Mouse (Mus musculus) small intestine, adult 2 months (tissue): Measurements from ENCODE around the gene Peli2. TPM values are rescaled to one million over a fixed set of nuclear protein-coding genes. Genes with fewer than 3 reads are reported as not detected.

ENCODE experiments used
- H3K27ac ChIP-seq: fragments of 200-500 bp; 2 replicates; pipeline ENCODE4 v1.5.1; 2012; ENCODE audit warnings: low read depth, low read length, control low read depth, inconsistent platforms; ENCODE audit not compliant: insufficient read depth
- H3K27me3 ChIP-seq: fragments of 200-500 bp; 2 replicates; pipeline ENCODE4 v1.6.1; 2012; ENCODE audit warnings: mild to moderate bottlenecking, moderate library complexity, low read length, inconsistent platforms; ENCODE audit not compliant: control insufficient read depth, insufficient read depth
- H3K36me3 ChIP-seq: fragments of 200-500 bp; 2 replicates; pipeline ENCODE4 v1.6.1; 2012; ENCODE audit warnings: mild to moderate bottlenecking, low read length, control low read depth, inconsistent platforms; ENCODE audit not compliant: control insufficient read depth, insufficient read depth
- H3K4me1 ChIP-seq: fragments of 200-500 bp; 2 replicates; pipeline ENCODE4 v1.6.1; 2012; ENCODE audit warnings: low read length, inconsistent platforms, mixed read lengths; ENCODE audit not compliant: control insufficient read depth, insufficient read depth, insufficient read length
- H3K4me3 ChIP-seq: fragments of 200-500 bp; 2 replicates; pipeline ENCODE4 v1.5.1; 2012; ENCODE audit warnings: low read depth, mild to moderate bottlenecking, control low read depth, inconsistent platforms, low read length, moderate library complexity
- CTCF ChIP-seq: fragments of 200-500 bp; IDR thresholded peaks from 2 replicates; pipeline ENCODE4 v1.5.1; 2012; ENCODE audit warnings: low read depth, mild to moderate bottlenecking, control low read depth, inconsistent platforms, low read length, moderate library complexity, mixed read lengths; ENCODE audit not compliant: insufficient replicate concordance, insufficient read length; ENCODE audit errors: extremely low read depth
- POLR2A ChIP-seq: fragments of 200-500 bp; IDR thresholded peaks from 2 replicates; pipeline ENCODE4 v1.6.1; 2012; ENCODE audit warnings: low read depth, mild to moderate bottlenecking, control low read depth, inconsistent platforms, low read length, moderate library complexity
- WGBS: fragments of 180-500 bp; shearing (Covaris S2); methylation state at CpG from one replicate; pipeline ENCODE4 v1.1.7; 2018; 5-methylcytosine and 5-hydroxymethylcytosine counted together
- polyA plus RNA-seq: library from polyadenylated mRNA; depleted of rRNA; stranded (reverse); fragments of >200 nt; gene quantifications from 2 replicates; pipeline ENCODE4 v1.2.3, GENCODE M21; 2012

Gene Peli2
- polyA plus RNA-seq, 1 experiment, result 5.8 TPM

DNA sequence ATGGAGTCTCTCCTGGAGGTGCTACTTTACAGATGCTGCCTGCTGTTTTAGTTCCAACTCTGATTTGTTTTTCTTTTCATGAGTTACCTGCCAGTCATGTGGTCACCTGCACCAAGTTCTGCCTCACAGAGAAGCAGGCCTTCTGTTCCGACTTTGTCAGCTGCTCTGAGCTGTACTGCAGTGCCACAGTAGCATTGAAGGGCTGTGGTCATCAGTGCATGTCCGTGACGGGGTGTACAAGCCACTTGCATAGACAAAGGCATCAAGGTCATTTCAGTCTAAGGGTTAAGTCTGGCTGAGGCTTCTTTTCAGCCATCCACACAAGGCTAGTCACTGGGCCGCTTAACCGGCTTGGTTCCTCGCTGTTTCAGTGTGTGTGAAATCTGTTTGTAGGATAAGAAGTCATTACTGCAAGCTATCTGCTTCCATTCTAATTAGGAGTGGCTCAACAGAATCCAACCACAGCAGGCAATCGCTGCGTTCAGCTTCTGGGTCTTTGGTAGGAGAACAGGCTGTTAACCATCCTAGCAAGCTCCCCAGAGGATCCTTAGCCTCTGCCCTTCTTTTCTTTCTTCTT, 7.1 kb downstream of the Peli2 start:
- WGBS, result 90% methylated on average over 8 of the region's 8 CpGs
- Histone ChIP-seq H3K27me3 (no peaks in the 10 kb centered on the region), H3K36me3 (no peaks in the 10 kb centered on the region), H3K4me1 (peaks cover 3% of the 10 kb centered on the region), H3K4me3 (no peak overlapping the region), H3K27ac (no peak overlapping the region)
- no peak for TF ChIP-seq POLR2A
- TF ChIP-seq CTCF, result no peak

DNA sequence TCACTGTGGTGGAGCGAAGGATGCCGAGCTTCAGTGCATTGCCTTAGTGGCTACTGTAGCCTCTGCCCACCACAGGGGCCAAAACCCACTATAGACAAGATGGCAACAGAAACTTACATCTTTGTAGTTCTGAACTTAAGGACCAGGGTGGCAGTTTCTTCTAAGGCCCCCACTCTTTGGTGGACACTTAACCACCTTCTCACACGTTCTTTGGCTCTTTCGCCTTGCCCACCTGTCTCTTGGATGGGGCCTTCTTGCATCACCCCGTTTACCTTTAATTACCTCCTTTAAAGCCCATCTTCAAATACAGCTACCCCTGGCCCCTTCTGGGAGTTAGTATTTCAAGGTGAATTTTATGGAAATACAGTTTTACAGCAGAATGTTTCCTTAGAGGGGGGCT, 8.1 kb downstream of the Peli2 start:
- 92% methylated on average over 5 of the region's 5 CpGs for WGBS
- Histone ChIP-seq H3K36me3 (no peaks in the 10 kb centered on the region), H3K4me3 (no peak overlapping the region), H3K27ac (no peak overlapping the region), H3K4me1 (peaks cover 7% of the 10 kb centered on the region), H3K27me3 (no peaks in the 10 kb centered on the region)
- TF ChIP-seq CTCF (no peak), POLR2A (no peak)

DNA sequence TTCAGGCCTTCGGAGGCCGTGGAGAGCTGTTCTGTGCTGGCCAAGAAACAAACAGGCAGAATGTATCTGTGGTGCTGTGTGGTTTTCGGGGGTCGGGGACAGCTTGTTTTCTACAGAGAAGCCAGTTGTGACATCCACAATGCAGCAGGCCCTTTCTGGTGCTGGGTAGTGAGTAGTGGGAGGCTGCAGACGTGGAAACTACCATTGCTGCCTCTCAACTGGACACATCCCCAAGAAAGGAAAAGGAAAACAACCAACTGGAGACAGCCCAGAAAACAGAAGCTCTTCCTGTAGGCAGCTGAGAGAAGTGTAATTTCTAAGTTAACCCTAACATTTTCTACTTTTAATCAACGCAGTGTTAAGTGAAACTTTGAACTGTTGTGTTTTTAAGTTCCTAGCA, 9.4 kb downstream of the Peli2 start:
- H3K36me3 ChIP-seq, result no peaks in the 10 kb centered on the region
- H3K4me3 ChIP-seq, result no peak overlapping the region
- 74% methylated on average over 6 of the region's 6 CpGs for WGBS
- H3K27me3 ChIP-seq, result no peaks in the 10 kb centered on the region
- TF ChIP-seq CTCF (no peak), POLR2A (no peak)
- H3K27ac ChIP-seq, result peak overlapping the region; percentile 0; the same call in 1 of the 2 replicates
- H3K4me1 ChIP-seq, result peaks cover 7% of the 10 kb centered on the region

DNA sequence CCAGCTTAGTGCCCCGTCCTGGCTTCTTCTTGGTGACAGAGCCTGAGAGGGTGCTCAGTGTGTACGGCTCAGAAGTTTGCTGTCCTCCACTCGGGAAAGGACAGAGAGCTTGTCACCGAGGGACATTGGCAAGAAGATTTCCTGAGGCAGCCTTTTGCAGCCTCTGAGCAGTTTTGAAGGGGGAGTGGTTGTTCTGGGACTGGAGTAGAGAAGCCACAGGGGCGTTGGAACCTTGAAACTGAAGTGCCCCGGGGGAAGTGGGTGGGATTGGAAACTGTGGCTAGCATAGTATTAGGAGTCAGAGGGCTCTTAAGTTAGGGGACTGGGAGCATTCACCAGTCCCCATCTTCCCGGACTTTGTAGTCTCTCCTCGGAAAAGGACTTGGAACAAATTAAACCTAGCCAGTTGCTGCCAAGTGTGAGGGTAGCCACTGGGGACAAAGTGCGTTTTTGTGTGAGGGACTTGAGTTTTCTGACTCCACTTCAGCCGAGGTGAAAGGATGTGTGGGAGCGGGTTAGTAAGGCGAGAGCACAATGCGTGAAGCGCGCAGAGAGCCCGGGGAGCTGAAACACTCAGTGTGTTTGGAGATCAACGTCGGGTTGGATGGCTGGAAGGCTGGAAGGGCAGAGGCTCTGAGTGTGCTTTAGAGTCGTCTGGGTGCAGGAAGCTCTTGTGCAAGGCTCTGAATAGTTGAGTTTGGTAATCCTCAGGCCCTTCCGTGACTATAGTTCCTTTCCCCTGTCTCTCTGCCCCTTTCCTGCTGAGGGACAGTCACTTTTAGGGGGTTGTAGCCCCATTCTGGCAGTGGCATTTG, 10.3 kb downstream of the Peli2 start:
- Histone ChIP-seq H3K27ac (peak overlapping the region; percentile 53; the same call in 1 of the 2 replicates), H3K4me1 (peaks cover 7% of the 10 kb centered on the region), H3K36me3 (no peaks in the 10 kb centered on the region), H3K4me3 (no peak overlapping the region), H3K27me3 (no peaks in the 10 kb centered on the region)
- 40% methylated on average over 20 of the region's 20 CpGs for WGBS
- TF ChIP-seq CTCF (no peak), POLR2A (no peak)

DNA sequence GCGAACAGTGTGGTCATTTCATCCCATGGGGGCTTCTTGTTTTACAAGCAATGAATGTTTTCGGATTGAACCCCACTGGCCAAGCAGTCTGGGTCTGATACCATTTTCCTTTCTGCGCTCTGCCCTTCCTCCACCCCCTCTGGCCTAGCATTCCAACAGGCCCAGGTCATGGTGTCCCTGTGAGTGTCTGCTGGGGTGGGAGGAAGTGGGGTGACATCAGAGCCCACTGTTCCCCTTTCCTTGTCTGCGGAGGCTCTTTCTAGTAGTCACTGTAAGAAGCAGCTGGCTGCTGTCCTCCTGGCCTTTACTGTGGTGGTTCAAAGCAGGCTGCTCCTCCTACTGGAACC, 10.9 kb downstream of the Peli2 start:
- no peaks in the 10 kb centered on the region for H3K27me3 ChIP-seq
- H3K36me3 ChIP-seq, result no peaks in the 10 kb centered on the region
- H3K27ac ChIP-seq, result peak overlapping the region; percentile 53; the same call in 1 of the 2 replicates
- TF ChIP-seq CTCF, result no peak
- no peak for TF ChIP-seq POLR2A
- H3K4me1 ChIP-seq, result peaks cover 7% of the 10 kb centered on the region
- H3K4me3 ChIP-seq, result no peak overlapping the region
- WGBS, result 72% methylated on average over 4 of the region's 4 CpGs

DNA sequence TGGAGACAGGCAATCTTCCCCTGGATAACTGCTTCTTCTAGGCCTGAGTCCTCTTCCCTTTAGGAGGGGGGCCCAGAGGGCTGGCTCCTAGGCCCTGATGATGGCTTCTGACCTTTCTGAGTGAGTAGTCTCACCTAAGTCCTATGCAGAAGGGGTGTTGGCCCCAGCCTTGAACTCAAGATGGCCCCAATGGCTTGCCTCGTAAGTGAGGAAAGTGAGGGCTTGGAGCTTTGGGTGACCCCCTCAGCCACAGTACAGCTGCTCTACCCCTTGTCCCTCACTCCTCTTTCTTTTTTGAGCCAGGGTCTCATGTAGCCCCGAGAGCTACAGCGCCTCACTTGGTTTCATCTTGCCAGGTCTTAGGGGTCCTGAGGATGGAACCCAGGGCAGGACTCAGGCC, 11.6 kb downstream of the Peli2 start:
- no peaks in the 10 kb centered on the region for H3K36me3 ChIP-seq
- 90% methylated on average over 3 of the region's 3 CpGs for WGBS
- peaks cover 7% of the 10 kb centered on the region for H3K4me1 ChIP-seq
- no peak overlapping the region for H3K27ac ChIP-seq
- no peak overlapping the region for H3K4me3 ChIP-seq
- TF ChIP-seq POLR2A (no peak), CTCF (no peak)
- no peaks in the 10 kb centered on the region for H3K27me3 ChIP-seq

DNA sequence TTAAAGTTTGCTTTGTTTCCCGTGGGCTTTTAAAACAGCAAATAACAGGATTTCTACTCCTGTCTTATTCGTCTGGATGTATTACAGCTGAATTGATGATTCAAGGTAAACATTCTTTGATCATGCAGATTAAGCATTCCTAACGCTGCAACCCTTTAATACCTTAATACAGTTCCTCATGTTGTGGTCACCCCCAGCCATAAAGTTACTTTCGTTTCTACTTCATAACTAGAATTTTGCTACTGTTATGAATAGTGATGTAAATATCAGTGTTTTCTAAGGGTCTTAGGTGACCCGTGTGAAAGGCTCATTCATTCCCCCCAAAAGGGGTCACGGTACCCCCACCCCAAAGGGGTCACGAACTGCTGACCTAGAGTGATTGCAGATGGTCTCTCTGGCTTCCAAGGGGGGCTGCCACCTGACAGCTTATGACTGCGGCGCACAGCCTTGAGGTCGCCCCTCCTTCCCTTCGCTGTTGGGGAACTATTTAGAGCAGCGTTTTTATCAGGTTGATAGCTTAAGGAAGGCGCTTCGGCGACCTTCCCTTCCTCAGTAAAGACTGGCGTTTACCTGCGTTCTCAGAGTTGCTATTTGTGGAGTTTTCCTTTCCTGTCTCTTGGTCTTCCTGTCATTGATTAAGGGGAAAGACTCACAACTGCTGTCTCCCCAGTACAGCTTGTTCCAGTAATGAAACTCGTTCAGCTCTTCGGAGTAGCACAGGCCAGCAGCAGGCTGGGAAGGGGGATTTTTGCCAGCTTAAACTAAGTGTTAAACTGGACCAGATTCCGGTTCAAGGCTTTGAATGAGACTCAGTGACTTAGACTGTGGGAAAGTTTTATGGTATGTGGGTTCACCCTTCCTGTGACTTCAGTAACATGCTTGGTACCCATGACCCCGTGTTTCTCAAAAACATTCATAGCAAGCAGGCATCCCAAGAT, 12.5 kb downstream of the Peli2 start:
- Histone ChIP-seq H3K4me1 (peaks cover 7% of the 10 kb centered on the region), H3K27me3 (no peaks in the 10 kb centered on the region), H3K27ac (no peak overlapping the region), H3K36me3 (no peaks in the 10 kb centered on the region), H3K4me3 (peak overlapping the region; percentile 52)
- 29% methylated on average over 21 of the region's 21 CpGs for WGBS
- TF ChIP-seq CTCF, result no peak
- no peak for TF ChIP-seq POLR2A
